Mouse (Mus musculus): ENCODE results near the gene Bok. TPM values are rescaled to one million over a fixed set of nuclear protein-coding genes. Genes with fewer than 3 reads are reported as not detected.
A peak's percentile ranks its signal among the peaks of the same experiment; 100 is the strongest.
"Not testable (repeated sequence)": the region's sequence is repeated elsewhere in the genome, so short reads cannot be mapped to it uniquely, and the experiment has no call there.

Bok gene
- polyA plus RNA-seq, 1 experiment from 2014 or later = 79.8 TPM

- DNase-seq (ENCODE audit: low spot score); ATAC-seq (ENCODE audit: low FRiP score); H3K9ac ChIP-seq: not testable (repeated sequence)
Measured at GRCm38 (mm10) chr1:93658559-93658958, 26.9 kb upstream of the Bok start, which contains the start of gene Stk25. TSS of gene Stk25 (minus strand) at chr1:93658659.

DNA sequence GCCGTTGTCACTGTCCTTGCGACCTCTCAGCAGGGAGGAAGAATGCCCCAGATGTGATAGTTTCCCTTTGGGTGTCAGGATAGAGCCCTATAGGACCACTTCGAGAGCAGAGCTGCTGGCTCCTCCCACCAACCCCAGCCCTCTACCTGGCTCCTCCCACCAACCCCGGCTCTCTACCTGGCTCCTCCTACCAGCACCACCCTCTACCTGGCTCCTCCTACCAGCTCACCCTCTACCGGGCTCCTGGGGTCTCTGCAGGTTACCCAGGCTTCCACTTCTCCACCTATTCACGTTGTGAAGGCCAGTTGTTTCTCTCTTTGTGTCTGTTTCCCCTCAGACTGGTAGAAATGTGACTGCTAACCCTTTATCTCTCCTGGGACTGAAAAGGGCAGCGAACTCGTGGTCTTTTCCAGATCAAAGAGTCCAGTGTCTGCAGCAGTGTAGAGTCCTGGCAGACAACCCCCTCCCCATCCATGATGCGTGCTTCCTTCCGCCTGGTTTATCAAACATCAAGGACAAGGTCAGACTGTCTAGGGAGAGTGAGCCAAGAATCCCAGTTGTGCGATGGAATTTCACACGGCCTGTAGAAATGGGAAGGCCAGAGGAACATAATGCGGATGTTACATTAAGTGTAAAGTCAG is 17.6 kb upstream of the Bok start:
- H3K9me3 ChIP-seq (ENCODE audit: control insufficient read depth, low read length) = no peaks in the 10 kb centered on the region
- H3K9ac ChIP-seq = no peak overlapping the region
- DNase-seq (ENCODE audit: low spot score) (no peak), ATAC-seq (ENCODE audit: low FRiP score) (no peak)
- H3K4me1 ChIP-seq (replicated peaks; ENCODE audit: control insufficient read depth, insufficient read depth, low read length) = peaks cover 9% of the 10 kb centered on the region; the same call in 1 of the 2 replicates
- H3K4me3 ChIP-seq (replicated peaks; ENCODE audit: low read length) = no peak overlapping the region
- H3K27ac ChIP-seq = no peak overlapping the region
- H3K4me2 ChIP-seq (replicated peaks) = no peak overlapping the region
- H3K27me3 ChIP-seq (ENCODE audit: control insufficient read depth, insufficient read depth, low read length) = no peaks in the 10 kb centered on the region
- H3K36me3 ChIP-seq (replicated peaks; ENCODE audit: control insufficient read depth, insufficient read depth) = no peaks in the 10 kb centered on the region
- WGBS = 30% methylated on average over 13 of the region's 13 CpGs

More at GRCm38 (mm10) chr1:93658559-93658958, 26.9 kb upstream of the Bok start, which contains the start of gene Stk25:
- H3K9me3 ChIP-seq (ENCODE audit: control insufficient read depth, low read length); H3K36me3 ChIP-seq (replicated peaks; ENCODE audit: control insufficient read depth, insufficient read depth); H3K27ac ChIP-seq; H3K4me3 ChIP-seq (replicated peaks; ENCODE audit: low read length); H3K27me3 ChIP-seq (ENCODE audit: control insufficient read depth, insufficient read depth, low read length); H3K4me2 ChIP-seq (replicated peaks); H3K4me1 ChIP-seq (replicated peaks; ENCODE audit: control insufficient read depth, insufficient read depth, low read length): not testable (repeated sequence)

DNA sequence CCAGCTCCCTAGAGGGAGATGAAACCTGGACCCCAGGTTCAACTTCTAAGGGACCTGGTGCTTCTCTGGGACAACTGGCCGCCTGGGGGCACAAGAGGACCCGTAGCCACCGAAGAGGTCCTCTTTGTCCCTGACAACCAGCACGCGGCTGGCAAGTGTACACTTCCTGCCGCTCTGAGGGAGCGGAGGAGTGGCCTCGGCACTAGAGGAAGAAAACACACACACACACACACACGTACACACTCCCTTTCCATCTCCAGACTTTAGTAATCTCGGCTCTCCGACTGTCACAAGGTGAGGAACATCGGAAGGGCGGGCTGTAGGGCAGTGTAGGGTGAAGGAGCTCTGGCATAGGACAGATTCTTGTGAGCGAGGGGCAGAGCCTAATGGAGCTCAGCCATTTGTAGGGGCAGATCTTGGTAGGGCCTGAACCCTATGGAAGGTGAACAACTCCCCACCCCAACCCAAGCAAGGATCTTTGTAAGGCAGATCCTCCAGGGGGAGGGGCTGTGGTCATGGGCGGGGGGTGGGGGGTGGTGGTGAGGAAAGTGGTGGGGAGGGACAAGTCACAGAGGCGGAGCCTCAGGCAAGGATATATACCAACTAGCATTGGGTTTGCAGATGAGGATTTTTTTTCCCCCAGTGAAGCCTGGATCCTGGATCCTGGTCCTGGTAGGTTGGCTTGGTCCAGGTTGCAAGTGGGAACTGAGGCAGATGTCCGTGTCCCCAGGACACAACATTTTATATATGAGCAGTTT is 16.5 kb upstream of the Bok start:
- ATAC-seq (ENCODE audit: low FRiP score) = peak; percentile 82

DNA sequence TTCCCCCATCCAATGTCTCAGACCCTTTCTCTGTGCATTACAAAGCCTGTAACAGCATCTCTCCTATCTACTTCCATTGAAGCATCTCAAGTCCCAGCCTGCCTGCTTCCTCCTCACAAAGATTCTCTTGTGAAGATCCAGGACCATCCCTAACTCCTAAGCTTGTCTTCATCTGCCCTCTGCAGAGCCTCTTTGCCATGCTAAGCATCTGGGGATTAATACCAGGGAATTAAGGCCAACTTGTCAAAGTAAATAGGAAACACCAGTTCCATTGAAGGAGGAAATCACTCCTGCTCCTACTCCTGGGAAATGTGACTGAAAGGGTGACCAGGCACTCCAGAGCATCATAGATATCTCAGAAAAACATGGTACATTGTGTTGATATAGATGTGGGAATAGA is 15.5 kb upstream of the Bok start:
- Histone ChIP-seq H3K9me3 (ENCODE audit: control insufficient read depth, low read length) (no peaks in the 10 kb centered on the region), H3K4me2 (replicated peaks) (no peak overlapping the region), H3K9ac (no peak overlapping the region), H3K36me3 (replicated peaks; ENCODE audit: control insufficient read depth, insufficient read depth) (no peaks in the 10 kb centered on the region), H3K27me3 (ENCODE audit: control insufficient read depth, insufficient read depth, low read length) (no peaks in the 10 kb centered on the region), H3K4me3 (replicated peaks; ENCODE audit: low read length) (no peak overlapping the region), H3K4me1 (replicated peaks; ENCODE audit: control insufficient read depth, insufficient read depth, low read length) (peaks cover 9% of the 10 kb centered on the region; the same call in 1 of the 2 replicates), H3K27ac (no peak overlapping the region)
- DNase-seq (ENCODE audit: low spot score) = no peak
- ATAC-seq (ENCODE audit: low FRiP score) = no peak

More for the DNA sequence above, 16.5 kb upstream of the Bok start:
- no peaks in the 10 kb centered on the region for H3K36me3 ChIP-seq (replicated peaks; ENCODE audit: control insufficient read depth, insufficient read depth)
- peak overlapping the region; percentile 28 for H3K4me3 ChIP-seq (replicated peaks; ENCODE audit: low read length)
- H3K4me1 ChIP-seq (replicated peaks; ENCODE audit: control insufficient read depth, insufficient read depth, low read length) = peaks cover 9% of the 10 kb centered on the region; the same call in 1 of the 2 replicates
- peak; percentile 72 for DNase-seq (ENCODE audit: low spot score)
- no peaks in the 10 kb centered on the region for H3K27me3 ChIP-seq (ENCODE audit: control insufficient read depth, insufficient read depth, low read length)
- 9% methylated on average over 17 of the region's 17 CpGs for WGBS
- H3K4me2 ChIP-seq (replicated peaks) = peak overlapping the region; percentile 56
- peak overlapping the region; percentile 50 for H3K9ac ChIP-seq
- peak overlapping the region; percentile 57; the same call in 1 of the 2 replicates for H3K27ac ChIP-seq
- no peaks in the 10 kb centered on the region for H3K9me3 ChIP-seq (ENCODE audit: control insufficient read depth, low read length)

GRCm38 (mm10) chr1:93672682-93673081 is 12.8 kb upstream of the Bok start:
- WGBS = 95% methylated on average over 5 of the region's 5 CpGs
- no peak overlapping the region for H3K4me2 ChIP-seq (replicated peaks)
- no peaks in the 10 kb centered on the region for H3K36me3 ChIP-seq (replicated peaks; ENCODE audit: control insufficient read depth, insufficient read depth)
- no peak for DNase-seq (ENCODE audit: low spot score)
- no peaks in the 10 kb centered on the region for H3K9me3 ChIP-seq (ENCODE audit: control insufficient read depth, low read length)
- no peak for ATAC-seq (ENCODE audit: low FRiP score)
- H3K9ac ChIP-seq = no peak overlapping the region
- no peak overlapping the region for H3K27ac ChIP-seq
- H3K4me1 ChIP-seq (replicated peaks; ENCODE audit: control insufficient read depth, insufficient read depth, low read length) = peaks cover 9% of the 10 kb centered on the region; the same call in 1 of the 2 replicates
- no peak overlapping the region for H3K4me3 ChIP-seq (replicated peaks; ENCODE audit: low read length)
- no peaks in the 10 kb centered on the region for H3K27me3 ChIP-seq (ENCODE audit: control insufficient read depth, insufficient read depth, low read length)

DNA sequence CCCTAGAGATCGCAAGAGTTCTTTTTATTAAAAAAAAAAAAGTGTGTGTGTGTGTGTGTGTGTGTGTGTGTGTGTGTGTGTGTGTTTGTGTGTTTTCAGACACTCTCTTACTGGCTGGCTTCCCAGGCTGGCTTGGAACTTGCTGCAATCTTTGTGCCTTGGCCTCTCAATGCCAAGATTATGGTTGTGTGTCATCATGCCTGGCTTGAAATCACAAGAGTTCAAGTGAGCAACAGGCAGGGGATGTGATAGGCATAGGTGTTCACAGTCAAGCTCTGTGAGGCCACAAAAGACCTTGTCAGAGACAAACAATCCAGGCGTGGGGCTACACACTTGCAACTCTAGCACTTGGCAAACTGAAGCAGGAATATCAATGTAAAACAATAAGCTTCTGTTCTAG is 7.1 kb upstream of the Bok start:
- no peaks in the 10 kb centered on the region for H3K36me3 ChIP-seq (replicated peaks; ENCODE audit: control insufficient read depth, insufficient read depth)
- H3K4me2 ChIP-seq (replicated peaks) = no peak overlapping the region
- no peak for ATAC-seq (ENCODE audit: low FRiP score)
- H3K27ac ChIP-seq = no peak overlapping the region
- DNase-seq (ENCODE audit: low spot score) = no peak
- no peaks in the 10 kb centered on the region for H3K27me3 ChIP-seq (ENCODE audit: control insufficient read depth, insufficient read depth, low read length)
- no peak overlapping the region for H3K9ac ChIP-seq
- H3K9me3 ChIP-seq (ENCODE audit: control insufficient read depth, low read length) = no peaks in the 10 kb centered on the region
- H3K4me1 ChIP-seq (replicated peaks; ENCODE audit: control insufficient read depth, insufficient read depth, low read length) = no peaks in the 10 kb centered on the region
- WGBS = 76% methylated on average over 2 of the region's 2 CpGs
- H3K4me3 ChIP-seq (replicated peaks; ENCODE audit: low read length) = no peak overlapping the region

GRCm38 (mm10) chr1:93679889-93680568 is 5.4 kb upstream of the Bok start:
- H3K4me1 ChIP-seq (replicated peaks; ENCODE audit: control insufficient read depth, insufficient read depth, low read length) = no peaks in the 10 kb centered on the region
- no peaks in the 10 kb centered on the region for H3K36me3 ChIP-seq (replicated peaks; ENCODE audit: control insufficient read depth, insufficient read depth)
- H3K9ac ChIP-seq = no peak overlapping the region
- H3K27me3 ChIP-seq (ENCODE audit: control insufficient read depth, insufficient read depth, low read length) = 0 out of 2 replicates have a peak, but pooled peaks cover 6% of the 10 kb centered on the region
- no peak overlapping the region for H3K27ac ChIP-seq
- H3K4me2 ChIP-seq (replicated peaks) = no peak overlapping the region
- no peak overlapping the region for H3K4me3 ChIP-seq (replicated peaks; ENCODE audit: low read length)
- ATAC-seq (ENCODE audit: low FRiP score) = no peak
- WGBS = 74% methylated on average over 7 of the region's 7 CpGs
- H3K9me3 ChIP-seq (ENCODE audit: control insufficient read depth, low read length) = no peaks in the 10 kb centered on the region
- DNase-seq (ENCODE audit: low spot score) = no peak

- Histone ChIP-seq H3K36me3 (replicated peaks; ENCODE audit: control insufficient read depth, insufficient read depth) (peaks cover under 1% of the 10 kb centered on the region; the same call in 1 of the 2 replicates), H3K4me2 (replicated peaks) (peak overlapping the region; percentile 87), H3K27me3 (ENCODE audit: control insufficient read depth, insufficient read depth, low read length) (0 out of 2 replicates have a peak, but pooled peaks cover 6% of the 10 kb centered on the region), H3K9me3 (ENCODE audit: control insufficient read depth, low read length) (no peaks in the 10 kb centered on the region), H3K4me1 (replicated peaks; ENCODE audit: control insufficient read depth, insufficient read depth, low read length) (peaks cover 21% of the 10 kb centered on the region), H3K27ac (peak overlapping the region; percentile 82), H3K4me3 (replicated peaks; ENCODE audit: low read length) (peak overlapping the region; percentile 61), H3K9ac (peak overlapping the region; percentile 86)
- peak; percentile 84 for ATAC-seq (ENCODE audit: low FRiP score)
- 2% methylated on average over 51 of the region's 51 CpGs for WGBS
- DNase-seq (ENCODE audit: low spot score) = peak; percentile 73
Measured at GRCm38 (mm10) chr1:93686245-93686960, 943 bp downstream of the Bok start.

Measured in hindbrain, embryonic 14.5 days (tissue).